Mouse (Mus musculus) intestine, postnatal 0 days (tissue): Measurements from ENCODE around the gene Top1. TPM values are rescaled to one million over a fixed set of nuclear protein-coding genes. Genes with fewer than 3 reads are reported as not detected.

Experiments
- ATAC-seq: fragments of 200-750 bp; cut with Nextera tagmentation; 2 replicates; pipeline ENCODE4 v1.8.0; 2017; ENCODE audit warnings: mild to moderate bottlenecking, moderate TSS enrichment, moderate library complexity
- H3K27ac ChIP-seq: fragments of 300-500 bp; sonication (generic); 2 replicates; pipeline ENCODE4 v1.5.1; 2014; ENCODE audit warnings: mild to moderate bottlenecking, low read depth, low read length, moderate library complexity
- H3K27me3 ChIP-seq: fragments of 300-500 bp; sonication (generic); replicated peaks from 2 replicates; pipeline ENCODE4 v1.6.1; 2014; ENCODE audit warnings: low read length, mixed read lengths; ENCODE audit not compliant: control insufficient read depth, insufficient read depth
- H3K36me3 ChIP-seq: fragments of 300-500 bp; sonication (generic); 2 replicates; pipeline ENCODE4 v1.6.1; 2014; ENCODE audit warnings: mild to moderate bottlenecking, moderate library complexity; ENCODE audit not compliant: control insufficient read depth, insufficient read depth
- H3K4me1 ChIP-seq: fragments of 300-500 bp; sonication (generic); replicated peaks from 2 replicates; pipeline ENCODE4 v1.6.1; 2014; ENCODE audit warnings: antibody characterized with exemption, low read length, mixed read lengths; ENCODE audit not compliant: control insufficient read depth, insufficient read depth
- H3K4me2 ChIP-seq: fragments of 300-500 bp; sonication (generic); replicated peaks from 2 replicates; pipeline ENCODE4 v1.6.1; 2014; ENCODE audit warnings: low read depth, mild to moderate bottlenecking, moderate library complexity
- H3K4me3 ChIP-seq: fragments of 300-500 bp; sonication (generic); 2 replicates; pipeline ENCODE4 v1.5.1; 2014; ENCODE audit warnings: low read depth, low read length
- H3K9ac ChIP-seq: fragments of 300-500 bp; sonication (generic); 2 replicates; pipeline ENCODE4 v1.6.1; 2014; ENCODE audit warnings: mild to moderate bottlenecking, low read depth, low read length
- H3K9me3 ChIP-seq: fragments of 300-500 bp; sonication (generic); 2 replicates; pipeline ENCODE4 v1.6.1; 2016; ENCODE audit warnings: mixed run types; ENCODE audit not compliant: control insufficient read depth
- CTCF ChIP-seq: sonication (generic); IDR thresholded peaks from 2 replicates; pipeline ENCODE4 v1.5.1; 2016; ENCODE audit warnings: low read depth, mild to moderate bottlenecking, control low read depth, antibody characterized with exemption, moderate library complexity
- WGBS: fragments of 180-500 bp; shearing (Covaris S2); extraction: QIAGEN DNeasy Blood & Tissue Kit; methylation state at CpG from one replicate; pipeline ENCODE4 v1.1.7; 2014; 5-methylcytosine and 5-hydroxymethylcytosine counted together
- polyA plus RNA-seq: library from polyadenylated mRNA; unstranded; fragments of >200 nt; fragmentation: Nextera tagmentation; extraction: Ambion mirVana; gene quantifications from 2 replicates; pipeline ENCODE4 v1.2.1, GENCODE M21; 2015

The Top1 gene
- polyA plus RNA-seq, 1 experiment from 2014 or later, result 32.7 TPM

- Histone ChIP-seq H3K27me3 (no peaks in the 10 kb centered on the region), H3K27ac (no peak overlapping the region), H3K9ac (no peak overlapping the region), H3K36me3 (peaks cover 39% of the 10 kb centered on the region), H3K9me3 (no peaks in the 10 kb centered on the region), H3K4me2 (no peak overlapping the region), H3K4me3 (no peak overlapping the region), H3K4me1 (no peaks in the 10 kb centered on the region)
- no peak for TF ChIP-seq CTCF
- no peak for ATAC-seq
- 61% methylated on average over 3 of the region's 3 CpGs for WGBS
Observed at GRCm38 (mm10) chr2:160765096-160765495, 119.4 kb downstream of the Top1 start.

- WGBS, result 77% methylated on average over 5 of the region's 5 CpGs
- peaks cover 27% of the 10 kb centered on the region for H3K36me3 ChIP-seq
- TF ChIP-seq CTCF, result no peak
- ATAC-seq, result no peak; the same call in 1 of the 2 replicates
- no peak overlapping the region for H3K9ac ChIP-seq
- no peaks in the 10 kb centered on the region for H3K4me1 ChIP-seq
- no peak overlapping the region for H3K4me3 ChIP-seq
- no peaks in the 10 kb centered on the region for H3K27me3 ChIP-seq
- no peak overlapping the region for H3K4me2 ChIP-seq
- H3K9me3 ChIP-seq, result no peaks in the 10 kb centered on the region
- H3K27ac ChIP-seq, result no peak overlapping the region
Observed at GRCm38 (mm10) chr2:160766371-160766771, 120.7 kb downstream of the Top1 start.

- ATAC-seq, result no peak
- H3K36me3 ChIP-seq, result peaks cover 19% of the 10 kb centered on the region; the same call in 1 of the 2 replicates
- H3K27ac ChIP-seq, result no peak overlapping the region
- no peak overlapping the region for H3K9ac ChIP-seq
- no peak overlapping the region for H3K4me3 ChIP-seq
- no peak overlapping the region for H3K4me2 ChIP-seq
- no peaks in the 10 kb centered on the region for H3K9me3 ChIP-seq
- 98% methylated on average over 2 of the region's 2 CpGs for whole genome bisulfite sequencing
- H3K4me1 ChIP-seq, result no peaks in the 10 kb centered on the region
- H3K27me3 ChIP-seq, result no peaks in the 10 kb centered on the region
- no peak for TF ChIP-seq CTCF
Observed at GRCm38 (mm10) chr2:160767201-160767600, 121.5 kb downstream of the Top1 start.

GRCm38 (mm10) chr2:160768097-160768695, 122.5 kb downstream of the Top1 start:
- no peaks in the 10 kb centered on the region for H3K4me1 ChIP-seq
- H3K4me2 ChIP-seq, result no peak overlapping the region
- TF ChIP-seq CTCF, result no peak
- no peak overlapping the region for H3K4me3 ChIP-seq
- H3K36me3 ChIP-seq, result peaks cover 9% of the 10 kb centered on the region; the same call in 1 of the 2 replicates
- no peak for ATAC-seq
- WGBS, result 78% methylated on average over 4 of the region's 4 CpGs
- no peak overlapping the region for H3K9ac ChIP-seq
- H3K27me3 ChIP-seq, result no peaks in the 10 kb centered on the region
- no peaks in the 10 kb centered on the region for H3K9me3 ChIP-seq
- no peak overlapping the region for H3K27ac ChIP-seq

- no peak overlapping the region for H3K4me3 ChIP-seq
- no peak overlapping the region for H3K9ac ChIP-seq
- WGBS, result 93% methylated on average over 2 of the region's 2 CpGs
- no peaks in the 10 kb centered on the region for H3K27me3 ChIP-seq
- H3K4me2 ChIP-seq, result no peak overlapping the region
- no peaks in the 10 kb centered on the region for H3K4me1 ChIP-seq
- H3K36me3 ChIP-seq, result peaks cover 2% of the 10 kb centered on the region; the same call in 1 of the 2 replicates
- no peak for ATAC-seq
- H3K9me3 ChIP-seq, result no peaks in the 10 kb centered on the region
- H3K27ac ChIP-seq, result no peak overlapping the region
- no peak for TF ChIP-seq CTCF
Observed at GRCm38 (mm10) chr2:160768997-160769396, 123.3 kb downstream of the Top1 start.

GRCm38 (mm10) chr2:160770409-160770808, 124.7 kb downstream of the Top1 start:
- Histone ChIP-seq H3K4me2 (no peak overlapping the region), H3K9me3 (no peaks in the 10 kb centered on the region), H3K4me3 (no peak overlapping the region), H3K4me1 (no peaks in the 10 kb centered on the region), H3K36me3 (no peaks in the 10 kb centered on the region; the same call in 1 of the 2 replicates), H3K27ac (no peak overlapping the region), H3K27me3 (no peaks in the 10 kb centered on the region), H3K9ac (no peak overlapping the region)
- TF ChIP-seq CTCF, result no peak
- ATAC-seq, result no peak
